Mouse (Mus musculus): ENCODE measurements at regions not wholly inside any gene's neighbourhood (a gene's known extent, or its start where the extent isn't known, plus 50 kb on each side); places are given as distances from the start of the nearest gene placed in this dataset.

DNA sequence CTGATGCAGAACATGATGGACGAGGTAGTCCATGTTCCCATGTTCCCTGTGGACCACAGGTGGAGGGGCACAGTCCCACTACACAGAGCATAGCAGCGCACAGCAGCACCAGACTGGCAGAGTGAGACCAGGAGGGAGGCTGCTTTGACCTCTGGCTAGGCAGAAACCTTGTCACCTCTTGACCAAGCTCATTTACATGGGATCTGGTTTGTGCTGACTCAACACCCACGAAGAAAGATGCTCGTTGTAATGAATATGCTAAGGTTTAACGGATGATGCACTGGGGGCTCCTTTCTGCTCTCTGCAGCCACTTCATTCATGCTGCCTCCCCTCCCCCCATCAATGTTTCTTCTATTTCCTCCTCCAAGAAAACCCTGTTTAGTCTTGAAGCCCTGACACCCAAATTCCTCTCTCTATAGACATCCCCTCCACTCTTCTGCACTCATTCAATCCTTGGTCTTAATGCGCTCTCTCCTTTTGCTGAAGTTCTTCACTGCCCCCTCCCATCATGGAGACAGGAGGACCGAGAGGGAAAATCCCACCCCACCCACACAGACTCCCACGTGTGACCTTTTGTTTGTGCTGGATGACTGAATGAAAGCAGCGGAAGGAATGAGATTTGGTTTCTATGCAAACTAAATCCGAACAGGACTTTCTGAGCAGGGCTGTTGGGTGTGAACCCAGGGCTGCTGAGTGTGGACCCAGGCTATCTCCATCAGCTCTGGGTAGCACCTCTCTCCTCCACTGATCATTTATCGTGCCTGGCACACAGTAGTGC, 156.6 kb upstream of the Spdye4c start:
- DNase-seq: no peak

DNA sequence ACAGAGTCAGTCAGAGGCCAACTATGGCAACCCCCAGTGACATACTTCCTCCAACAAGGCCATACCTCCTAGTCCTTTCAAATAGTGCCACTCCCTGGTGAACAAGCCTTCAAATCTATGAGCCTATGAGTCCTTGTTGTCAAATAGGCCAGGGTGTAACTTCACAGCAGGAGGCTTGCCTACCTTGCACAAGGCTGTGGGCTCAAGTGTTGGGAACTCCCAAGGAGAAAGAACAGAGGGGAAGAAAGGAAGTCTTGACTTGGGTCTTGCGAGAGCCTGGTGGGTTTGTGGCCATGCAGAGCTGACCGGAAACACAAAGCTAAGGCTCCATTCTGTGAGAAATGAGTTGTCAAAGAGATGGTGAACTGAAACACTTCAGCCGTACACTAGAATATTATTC, 154.6 kb upstream of the Spdye4c start:
- DNase-seq: no peak

DNA sequence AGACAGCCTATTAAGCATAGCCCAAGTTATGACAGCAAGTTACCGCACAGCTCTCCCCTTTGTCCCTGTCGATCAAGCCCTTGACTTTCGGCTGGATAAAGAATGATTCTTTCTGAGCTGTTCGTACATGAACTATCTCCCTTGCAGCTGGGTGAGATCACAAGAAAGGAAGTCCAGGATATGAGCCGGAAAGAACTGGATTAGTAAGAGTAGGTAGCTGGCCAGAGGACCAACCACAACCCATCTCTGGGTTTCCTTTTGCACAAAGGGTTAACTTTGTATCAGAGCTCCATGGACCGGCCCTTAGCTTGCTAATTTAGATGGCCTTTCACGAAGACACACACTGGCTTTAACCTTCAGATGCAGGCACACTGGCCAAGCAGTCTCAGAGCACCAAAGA, 153.3 kb upstream of the Spdye4c start:
- DNase-seq: no peak

DNA sequence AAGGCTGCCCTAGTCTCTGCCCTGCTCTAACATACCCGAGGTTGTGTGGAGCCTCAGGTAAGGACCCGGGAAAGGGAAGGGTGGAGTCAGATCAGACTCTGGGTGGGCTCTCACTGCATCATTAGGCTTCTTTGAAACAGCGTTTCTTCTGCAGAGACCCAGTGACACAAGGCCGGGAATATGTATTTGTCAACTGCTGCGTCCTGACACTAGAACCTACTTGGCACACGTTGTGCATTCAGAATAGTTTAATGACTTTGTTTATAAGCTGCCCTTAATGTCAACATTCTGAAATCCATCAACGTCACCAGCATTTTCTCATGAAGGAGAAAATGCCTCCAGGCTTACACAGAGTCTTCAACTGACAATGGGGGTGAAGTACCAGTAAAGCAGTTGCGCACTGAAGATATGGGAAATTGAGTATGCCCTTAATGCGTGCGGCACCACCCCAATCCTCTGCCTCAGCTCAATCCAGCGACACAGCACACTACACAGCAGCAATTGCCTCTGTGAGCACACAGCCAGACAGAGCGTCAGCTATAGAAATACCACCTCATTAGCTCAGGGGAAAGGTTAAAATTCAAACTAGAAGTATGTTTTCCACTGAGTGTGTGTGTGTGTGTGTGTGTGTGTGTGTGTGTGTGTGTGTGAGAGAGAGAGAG, 152.7 kb upstream of the Spdye4c start:
- no peak for DNase-seq

DNA sequence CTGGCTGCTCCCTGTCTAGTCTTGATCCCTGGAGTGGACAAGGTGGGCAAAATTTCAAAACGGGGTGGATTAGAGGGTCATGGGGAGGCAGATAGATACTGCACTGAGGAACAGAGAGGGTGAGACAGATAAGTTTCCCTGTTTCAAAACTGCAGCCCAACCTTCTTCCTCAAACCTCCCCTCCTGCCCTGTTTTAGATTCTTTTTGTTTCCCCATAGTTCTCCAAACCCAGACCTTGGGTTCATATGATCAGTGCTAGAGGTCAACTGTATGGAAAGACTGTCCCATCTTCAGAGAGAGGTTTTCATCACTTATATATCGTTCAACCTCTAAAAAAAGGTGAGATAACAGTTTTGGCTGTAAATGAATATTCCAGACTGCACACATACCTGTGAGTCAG, 152.1 kb upstream of the Spdye4c start:
- no peak for DNase-seq

DNA sequence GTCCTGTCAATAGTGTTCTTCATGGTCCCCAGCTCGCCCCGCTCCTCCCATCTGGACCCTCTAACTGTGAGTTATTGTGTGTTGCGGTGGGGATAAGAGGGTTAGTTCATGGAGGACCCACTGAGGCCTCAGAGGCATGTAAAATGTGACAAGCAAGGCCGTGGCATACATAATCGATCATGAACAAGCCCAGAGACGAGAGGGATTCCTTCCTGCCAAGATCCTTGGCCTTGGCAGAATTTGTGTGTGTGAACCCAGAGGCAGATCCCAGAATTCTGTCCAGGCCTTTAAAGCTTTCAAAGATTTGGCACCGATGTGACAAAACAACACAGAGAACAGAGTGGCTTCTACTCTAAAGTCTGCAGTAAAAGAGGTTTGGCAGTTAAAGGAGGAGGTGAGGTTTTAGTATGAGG, 146.4 kb upstream of the Spdye4c start:
- DNase-seq: peak; percentile 29

DNA sequence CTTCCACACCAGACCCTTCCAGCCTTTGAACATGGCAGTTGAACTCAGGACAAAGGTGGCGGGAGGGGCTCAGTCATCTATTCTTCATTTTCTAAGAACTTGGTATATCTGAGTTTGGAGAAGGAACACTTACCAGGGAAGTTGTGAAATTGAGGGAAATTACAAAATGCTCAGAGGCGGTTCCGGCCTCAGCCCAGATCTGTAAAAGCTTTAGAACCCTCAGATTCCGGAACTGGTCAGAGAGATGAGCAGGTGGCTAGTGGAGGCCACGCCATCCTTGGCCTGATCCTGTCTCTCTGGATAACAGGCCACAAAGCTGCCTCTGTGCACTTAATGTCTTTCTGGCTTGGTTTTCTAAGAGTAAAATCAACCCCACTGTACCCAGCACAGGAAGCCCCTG, 145.6 kb upstream of the Spdye4c start:
- DNase-seq: no peak

DNA sequence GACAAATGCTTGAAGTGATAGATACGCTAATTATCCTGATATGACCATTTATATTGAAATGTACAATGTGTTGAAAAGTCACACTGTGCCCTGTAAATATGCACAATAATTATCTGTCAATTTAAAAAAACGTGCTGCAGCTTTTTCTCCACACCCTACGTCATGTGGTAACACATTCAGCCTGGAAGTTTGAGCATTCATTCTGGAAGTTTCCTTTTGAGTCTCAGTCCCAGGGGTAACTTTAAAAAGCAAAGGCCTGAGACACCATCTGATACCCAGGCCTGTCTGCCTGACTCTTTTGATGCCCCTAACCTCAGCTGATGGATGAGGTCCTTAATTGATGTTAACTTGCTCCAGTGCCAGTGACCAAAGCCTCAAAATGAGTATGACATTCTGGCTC, 141.7 kb upstream of the Spdye4c start:
- DNase-seq: no peak

DNA sequence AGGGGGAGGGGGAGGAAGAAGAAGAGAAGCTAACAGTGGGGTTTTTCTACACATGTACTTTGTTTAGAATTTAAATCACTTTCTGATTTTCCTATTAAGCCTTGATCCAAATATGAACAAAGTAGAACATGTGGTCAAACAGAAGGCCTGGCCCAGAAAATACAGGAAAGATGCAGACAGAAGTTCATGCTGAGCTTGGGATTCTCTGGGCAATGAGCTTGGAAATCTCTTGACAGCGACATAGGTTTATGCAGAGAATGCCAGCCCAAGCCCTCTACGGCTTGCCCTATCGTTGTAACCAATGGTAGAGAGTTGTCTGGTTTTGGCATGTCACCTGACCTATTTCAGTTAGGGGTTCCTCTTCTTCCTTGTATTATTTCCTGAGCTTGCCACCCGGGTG, 141.0 kb upstream of the Spdye4c start:
- no peak for DNase-seq

DNA sequence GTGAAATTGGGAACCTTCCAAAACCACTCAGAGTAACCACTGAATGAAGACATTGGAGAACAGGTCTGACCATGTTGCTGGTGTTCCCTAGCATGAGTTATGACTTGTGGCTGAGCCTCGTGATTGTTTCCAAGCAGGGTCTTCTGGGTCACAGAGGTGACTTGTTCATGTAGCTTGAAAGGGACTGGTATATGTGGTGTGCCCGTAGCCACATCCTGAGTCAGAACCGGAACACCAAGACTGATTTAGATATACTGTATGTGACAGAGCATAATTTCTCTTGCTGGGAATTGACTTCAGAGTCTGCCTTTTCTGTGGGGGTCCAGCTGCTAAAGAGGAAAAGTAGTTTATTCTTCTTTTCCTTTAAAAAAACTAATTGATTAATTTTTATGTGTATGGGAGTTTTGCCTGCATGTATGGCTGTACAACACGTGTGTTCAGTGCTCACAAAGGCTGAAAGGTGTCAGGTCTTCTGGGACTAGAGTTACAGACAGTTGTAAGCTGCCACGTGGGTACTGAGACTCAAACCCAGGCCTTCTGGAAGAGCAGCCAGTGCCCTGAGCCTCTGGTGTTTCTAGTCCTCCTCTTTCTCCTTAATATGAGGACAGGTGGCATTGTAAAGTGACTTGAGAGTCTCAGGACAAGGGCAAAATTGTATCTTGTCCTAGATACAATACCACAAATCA, 139.3 kb upstream of the Spdye4c start:
- no peak for DNase-seq

DNA sequence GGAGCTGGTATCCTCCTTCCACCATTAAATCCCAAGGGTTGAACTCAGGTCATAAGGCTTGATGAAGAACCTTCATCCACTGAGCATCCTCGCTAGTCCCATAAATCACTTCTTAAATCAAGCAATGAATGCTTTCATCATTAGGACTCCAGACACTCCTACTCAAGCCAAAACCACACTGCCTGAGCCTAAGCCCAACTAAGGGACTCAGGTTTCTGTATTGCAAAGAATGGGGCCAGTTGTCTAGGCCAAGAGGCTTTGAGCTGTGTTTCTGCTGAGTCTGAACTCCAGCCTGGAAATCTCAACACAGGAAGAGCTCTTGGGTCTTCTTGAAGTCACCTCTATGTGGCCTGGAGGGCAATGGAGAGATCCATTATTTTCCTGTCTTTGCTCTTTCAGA, 138.4 kb upstream of the Spdye4c start:
- no peak for DNase-seq

DNA sequence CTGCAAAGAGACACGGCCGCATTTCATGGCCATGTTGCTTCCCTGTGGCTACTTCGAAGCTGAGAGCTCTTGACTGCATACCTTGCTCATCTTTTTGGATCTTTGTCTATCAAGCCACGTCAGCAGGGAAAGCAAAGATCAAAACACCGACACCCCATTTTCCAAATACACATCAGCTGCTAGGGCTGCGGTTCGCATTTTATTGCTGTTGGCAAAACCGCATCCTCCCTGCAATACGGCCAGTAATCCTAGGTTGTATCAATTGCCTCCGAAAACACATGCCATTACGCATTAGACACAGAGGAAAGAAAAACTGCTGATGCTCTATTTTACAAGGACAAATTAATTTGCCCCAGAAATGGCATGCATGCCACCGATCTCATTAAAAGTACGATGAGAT, 136.5 kb upstream of the Spdye4c start:
- DNase-seq: no peak

DNA sequence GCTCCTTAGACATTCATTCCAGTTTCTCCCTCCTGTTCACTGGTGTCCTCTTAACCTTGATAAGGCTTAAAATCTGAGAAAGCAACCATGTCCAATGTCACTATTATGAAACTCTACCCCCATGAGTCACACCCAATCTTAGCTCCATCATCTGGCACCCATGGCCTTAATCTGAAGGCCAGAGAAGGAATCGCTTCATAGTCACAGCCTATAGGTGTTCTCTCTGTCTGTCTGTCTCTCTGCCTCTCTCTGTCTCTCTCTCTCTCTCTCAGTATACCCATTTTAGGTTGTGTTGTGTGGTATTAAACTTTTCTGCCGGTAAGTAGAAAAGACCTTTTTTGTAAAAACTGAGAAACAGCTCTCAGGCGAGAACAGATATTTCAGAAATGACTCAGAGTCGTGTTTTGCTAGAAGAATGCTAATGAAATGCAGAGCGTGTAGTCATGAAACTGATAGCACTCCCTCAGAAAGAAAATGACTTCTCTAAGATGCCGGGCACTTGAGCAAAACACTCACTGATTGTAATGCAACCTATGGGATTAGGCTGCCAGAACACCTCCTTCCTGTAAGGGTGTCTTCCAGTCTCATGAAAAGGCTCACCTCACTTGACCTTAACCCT, 133.3 kb upstream of the Spdye4c start:
- DNase-seq: peak; percentile 42

DNA sequence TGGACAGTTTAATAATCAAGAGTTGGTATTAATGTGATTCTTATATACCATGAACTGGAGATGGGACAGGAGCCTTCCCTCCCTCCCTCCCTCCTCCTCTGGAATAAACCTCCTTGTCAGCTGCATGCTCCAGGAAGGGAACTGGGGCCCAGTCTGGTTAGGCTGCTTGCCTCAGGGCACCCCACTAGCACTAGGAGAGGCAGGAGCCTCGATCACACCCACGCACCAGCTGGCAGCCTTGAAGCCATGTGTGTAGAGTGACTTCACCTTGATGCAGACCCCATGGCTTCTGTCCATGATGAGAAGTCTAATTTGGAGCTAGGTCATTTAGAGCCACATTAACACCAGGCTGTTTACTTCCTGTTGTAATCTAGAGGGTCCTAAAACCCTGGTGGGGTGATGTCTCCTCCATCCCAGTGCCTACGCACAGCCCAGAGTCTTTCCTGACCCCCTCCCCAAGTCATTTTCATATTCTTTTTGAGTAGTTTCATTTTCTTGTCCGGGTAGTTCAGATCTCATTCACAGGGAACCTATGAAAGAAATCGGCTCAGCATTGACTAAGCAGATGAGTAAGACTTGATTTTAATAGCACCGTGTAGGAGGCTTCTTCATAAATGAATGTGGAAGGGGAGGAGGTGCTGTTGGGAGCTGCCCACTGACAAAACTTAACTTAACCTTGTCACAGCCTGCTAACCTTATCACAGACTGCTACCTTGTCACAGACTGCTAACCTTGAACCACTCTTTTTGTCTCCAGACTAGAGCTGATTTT, 125.6 kb upstream of the Spdye4c start:
- no peak for DNase-seq

DNA sequence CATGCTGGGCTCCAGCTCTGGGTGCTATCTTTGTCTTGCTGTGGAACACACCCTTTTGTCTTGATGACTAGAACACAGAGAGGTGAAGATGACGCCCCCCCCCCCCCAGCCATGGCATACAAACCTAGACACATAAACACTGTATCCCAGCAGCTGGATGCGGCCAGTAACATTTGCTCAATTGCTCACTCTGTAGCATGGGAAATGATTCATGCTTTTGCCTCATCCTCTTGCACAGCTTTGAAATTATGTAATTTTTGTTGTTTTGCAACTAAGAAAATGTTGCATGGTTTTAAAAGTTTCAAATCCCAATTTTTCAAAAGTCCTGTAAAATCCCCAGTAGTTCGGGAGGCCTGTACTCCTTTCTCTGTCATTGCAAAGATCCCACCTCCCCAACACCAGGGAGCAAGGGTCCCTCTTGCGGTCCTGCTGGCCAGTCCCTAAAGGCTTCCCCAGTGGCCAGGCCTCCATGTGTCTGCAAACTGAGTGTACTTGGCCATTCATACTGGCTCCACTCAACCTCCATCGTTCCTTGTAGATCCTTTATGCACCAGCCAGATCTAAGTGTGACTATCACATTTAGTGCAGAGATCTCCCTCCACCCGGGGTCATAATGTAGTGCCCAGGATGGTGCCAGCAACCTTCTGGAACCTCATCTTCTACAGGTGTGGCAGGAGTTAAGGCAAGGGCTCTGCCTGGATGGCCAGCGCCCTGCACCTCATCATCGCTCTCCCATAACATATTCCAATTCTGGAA, 123.3 kb upstream of the Spdye4c start:
- no peak for DNase-seq

DNA sequence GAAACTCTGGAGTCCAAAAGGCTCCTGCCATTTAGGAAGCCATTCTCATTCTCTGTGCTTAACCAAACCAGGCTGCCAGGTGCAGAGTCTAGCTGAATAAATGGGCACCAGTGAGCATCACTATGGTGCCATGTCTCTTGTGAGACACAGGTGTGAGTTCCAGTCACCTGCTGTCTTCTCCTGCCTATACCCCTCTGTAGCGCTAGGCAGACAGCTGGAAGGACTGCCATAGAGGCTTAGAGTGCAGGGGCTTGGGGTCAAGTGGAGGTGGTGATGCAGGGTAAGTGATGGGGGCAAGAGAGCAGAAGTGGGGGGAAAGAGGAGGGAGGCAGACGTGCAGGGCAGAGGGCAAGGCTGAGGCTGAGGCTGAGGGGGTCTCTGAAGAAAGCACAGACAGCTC, 122.7 kb upstream of the Spdye4c start:
- DNase-seq: no peak

DNA sequence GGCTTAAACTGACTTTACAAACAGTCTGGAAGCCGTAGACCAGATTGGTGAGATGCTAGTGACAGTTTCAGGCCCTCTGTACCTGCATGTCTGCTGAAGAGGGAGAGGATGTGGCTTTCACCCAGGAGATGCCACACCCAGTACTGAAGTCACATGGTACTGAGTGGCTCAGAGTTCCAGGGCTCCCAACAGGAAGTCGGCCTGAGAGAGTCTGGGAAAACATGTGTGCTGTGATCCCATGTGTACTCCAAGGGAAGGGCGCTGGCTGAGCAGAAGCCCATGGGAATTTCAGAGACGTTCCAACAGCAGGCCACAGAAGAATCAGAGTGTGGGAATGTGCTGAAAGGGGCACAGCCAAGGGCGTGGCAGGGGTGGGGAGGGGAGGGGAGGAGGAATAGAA, 120.7 kb upstream of the Spdye4c start:
- no peak for DNase-seq

DNA sequence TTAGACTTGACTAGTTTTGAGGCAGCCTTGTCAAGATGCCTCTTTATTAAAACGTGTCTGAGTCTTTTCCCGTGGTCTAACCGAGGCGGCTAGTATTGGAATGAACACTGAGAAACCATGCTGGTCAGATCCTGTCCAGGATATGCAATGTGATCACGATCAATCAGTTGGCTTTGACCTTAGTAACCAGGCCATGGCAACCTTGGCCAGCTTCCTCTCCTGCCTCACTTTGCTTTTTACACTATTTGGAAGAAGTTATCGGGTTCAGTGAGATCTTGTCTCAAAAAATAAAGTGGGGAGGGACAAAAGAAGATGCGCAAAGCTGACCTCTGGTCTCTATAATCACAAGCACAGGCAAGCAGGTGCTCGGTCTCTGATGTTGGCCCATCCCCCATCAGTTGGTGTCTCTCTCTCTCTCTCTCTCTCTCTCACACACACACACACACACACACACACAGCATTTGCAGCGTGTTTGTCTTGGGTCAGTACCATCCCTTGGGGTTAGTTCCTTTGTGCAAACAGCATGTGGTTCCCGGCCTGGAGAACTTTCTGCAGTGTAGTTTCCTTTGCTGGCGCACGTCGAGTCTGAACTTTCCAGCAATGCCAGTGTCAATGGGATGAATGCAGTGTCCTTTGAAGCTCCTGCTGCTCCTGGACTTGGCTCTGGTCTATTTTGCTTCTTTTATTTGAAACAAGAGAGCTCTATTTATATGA, 117.6 kb upstream of the Spdye4c start:
- DNase-seq: no peak

DNA sequence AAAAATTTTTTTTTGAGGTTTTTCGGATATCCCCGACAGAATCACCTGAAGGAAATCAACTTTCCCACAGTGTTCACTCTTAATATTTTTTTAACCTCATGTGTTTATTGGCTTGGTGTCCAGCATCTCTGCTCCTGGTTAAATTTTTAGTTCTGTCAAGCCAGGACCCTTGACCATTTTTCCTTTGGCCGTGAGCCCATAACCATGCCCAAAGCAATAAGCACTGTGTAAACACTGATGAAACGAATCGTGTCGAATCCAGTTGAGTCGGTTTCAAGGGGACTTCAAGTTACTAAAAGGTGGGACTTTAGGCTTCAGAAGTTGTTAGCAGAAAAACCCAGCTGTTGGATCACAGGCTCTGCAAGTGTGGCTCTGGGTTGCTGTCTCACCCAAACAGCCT, 117.0 kb upstream of the Spdye4c start:
- no peak for DNase-seq

DNA sequence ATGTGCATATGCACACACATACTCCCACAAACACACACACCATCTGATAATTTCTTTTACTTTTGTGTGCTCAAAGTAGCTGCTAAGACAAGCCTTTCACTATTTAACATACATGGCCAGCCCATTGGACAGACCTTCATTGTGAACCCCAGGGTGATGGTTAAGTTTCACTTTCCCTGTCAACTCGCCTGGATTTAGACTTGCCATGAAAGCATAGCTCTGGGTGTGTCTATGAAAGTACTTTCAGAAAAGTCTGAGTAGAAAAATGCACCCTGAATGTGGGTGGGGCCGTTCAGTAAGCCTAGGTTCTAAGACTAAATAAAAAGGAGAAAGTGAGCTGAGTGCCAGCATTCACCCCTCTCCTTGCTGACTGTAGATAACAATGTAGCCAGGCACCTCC, 113.8 kb upstream of the Spdye4c start:
- no peak for DNase-seq

Measured in adrenal gland, adult 2 months (tissue).